Mouse (Mus musculus) C2C12 (cell line): ENCODE measurements around the gene Hivep2. TPM values are rescaled to one million over a fixed set of nuclear protein-coding genes. Genes with fewer than 3 reads are reported as not detected.

Experiments used
- H3K27me3 ChIP-seq: one replicate; pipeline ENCODE4 v1.6.1; 2011; ENCODE audit not compliant: control insufficient read depth, insufficient read depth, insufficient read length
- H3K36me3 ChIP-seq: one replicate; pipeline ENCODE4 v1.6.1; 2011; ENCODE audit not compliant: control insufficient read depth, insufficient read depth
- H3K4me3 ChIP-seq: one replicate; pipeline ENCODE4 v1.5.1; 2011; ENCODE audit warnings: mild to moderate bottlenecking, control low read depth; ENCODE audit not compliant: poor library complexity, insufficient read depth, severe bottlenecking
- H3K79me2 ChIP-seq: one replicate; pipeline ENCODE4 v1.6.1; 2011; ENCODE audit not compliant: control insufficient read depth, insufficient read depth
- H3K79me3 ChIP-seq: one replicate; pipeline ENCODE4 v1.6.1; 2011; ENCODE audit warnings: low read depth, control low read depth
- H3ac ChIP-seq: one replicate; pipeline ENCODE3; 2011; ENCODE audit warnings: low read depth; ENCODE audit not compliant: control insufficient read depth, insufficient read length
- CEBPB ChIP-seq: IDR thresholded peaks from one replicate; pipeline ENCODE4 v1.6.1; 2011; ENCODE audit warnings: low read depth, mild to moderate bottlenecking, control low read depth, moderate library complexity
- CTCF ChIP-seq: IDR thresholded peaks from one replicate; pipeline ENCODE4 v1.5.1; 2011; ENCODE audit not compliant: control insufficient read depth, insufficient read depth, insufficient read length
- FOSL1 ChIP-seq: IDR thresholded peaks from one replicate; pipeline ENCODE4 v1.8.0; 2011; ENCODE audit warnings: mild to moderate bottlenecking, low read length; ENCODE audit not compliant: poor library complexity, insufficient read depth, severe bottlenecking
- MAX ChIP-seq: IDR thresholded peaks from one replicate; pipeline ENCODE4 v1.6.1; 2011; ENCODE audit warnings: mild to moderate bottlenecking, control low read depth
- MYOD1 ChIP-seq: IDR thresholded peaks from one replicate; pipeline ENCODE4 v1.6.1; 2011; ENCODE audit warnings: low read depth; ENCODE audit not compliant: control insufficient read depth, insufficient read length
- MYOG ChIP-seq: IDR thresholded peaks from one replicate; pipeline ENCODE4 v1.6.1; 2011; ENCODE audit not compliant: control insufficient read depth, insufficient read length; ENCODE audit errors: extremely low read depth
- USF1 ChIP-seq: IDR thresholded peaks from one replicate; pipeline ENCODE4 v1.6.1; 2011; ENCODE audit warnings: low read depth, mild to moderate bottlenecking, control low read depth, moderate library complexity
- polyA plus RNA-seq: library from polyadenylated mRNA; unstranded; fragments of >200 nt; fragmentation: generic; extraction: Trizol; gene quantifications from one replicate; pipeline ENCODE4 v1.2.1, GENCODE M21; 2012; ENCODE audit warnings: missing spikeins

The Hivep2 gene
- polyA plus RNA-seq, 1 experiment: 2.9 TPM

- no peak overlapping the region for H3K4me3 ChIP-seq
- H3ac ChIP-seq: no peak overlapping the region
- H3K79me2 ChIP-seq: no peaks in the 10 kb centered on the region
- H3K36me3 ChIP-seq: no peaks in the 10 kb centered on the region
- TF ChIP-seq MAX: no peak
- no peak for TF ChIP-seq MYOD1
- TF ChIP-seq CTCF: no peak
- TF ChIP-seq FOSL1: no peak
- no peak for TF ChIP-seq CEBPB
- no peaks in the 10 kb centered on the region for H3K79me3 ChIP-seq
- H3K27me3 ChIP-seq: no peaks in the 10 kb centered on the region
Observed at GRCm38 (mm10) chr10:14085882-14086515, 120.1 kb downstream of the Hivep2 start.

- no peaks in the 10 kb centered on the region for H3K79me2 ChIP-seq
- no peaks in the 10 kb centered on the region for H3K79me3 ChIP-seq
- TF ChIP-seq FOSL1: no peak
- no peak for TF ChIP-seq CEBPB
- TF ChIP-seq MYOG: no peak
- TF ChIP-seq USF1: no peak
- no peak for TF ChIP-seq CTCF
- no peak for TF ChIP-seq MYOD1
- TF ChIP-seq MAX: no peak
- no peaks in the 10 kb centered on the region for H3K27me3 ChIP-seq
- H3K4me3 ChIP-seq: no peak overlapping the region
- no peak overlapping the region for H3ac ChIP-seq
- no peaks in the 10 kb centered on the region for H3K36me3 ChIP-seq
Observed at GRCm38 (mm10) chr10:14087316-14087715, 121.4 kb downstream of the Hivep2 start.

- Histone ChIP-seq H3ac (no peak overlapping the region), H3K4me3 (no peak overlapping the region), H3K36me3 (no peaks in the 10 kb centered on the region), H3K79me2 (no peaks in the 10 kb centered on the region), H3K79me3 (no peaks in the 10 kb centered on the region), H3K27me3 (no peaks in the 10 kb centered on the region)
- TF ChIP-seq FOSL1 (no peak), CTCF (no peak), USF1 (no peak), MYOD1 (no peak), MAX (no peak), CEBPB (no peak), MYOG (no peak)
Observed at GRCm38 (mm10) chr10:14089488-14089887, 123.6 kb downstream of the Hivep2 start.

- Histone ChIP-seq H3ac (no peak overlapping the region), H3K27me3 (no peaks in the 10 kb centered on the region), H3K36me3 (no peaks in the 10 kb centered on the region), H3K4me3 (no peak overlapping the region), H3K79me2 (no peaks in the 10 kb centered on the region), H3K79me3 (no peaks in the 10 kb centered on the region)
- no peak for TF ChIP-seq FOSL1
- no peak for TF ChIP-seq MAX
- no peak for TF ChIP-seq CEBPB
- no peak for TF ChIP-seq CTCF
- TF ChIP-seq USF1: no peak
- no peak for TF ChIP-seq MYOG
- no peak for TF ChIP-seq MYOD1
Observed at GRCm38 (mm10) chr10:14094033-14094432, 128.2 kb downstream of the Hivep2 start.

GRCm38 (mm10) chr10:14096045-14096444 lies 130.2 kb downstream of the Hivep2 start:
- H3K4me3 ChIP-seq: no peak overlapping the region
- no peaks in the 10 kb centered on the region for H3K79me2 ChIP-seq
- no peaks in the 10 kb centered on the region for H3K27me3 ChIP-seq
- no peaks in the 10 kb centered on the region for H3K79me3 ChIP-seq
- no peaks in the 10 kb centered on the region for H3K36me3 ChIP-seq
- no peak overlapping the region for H3ac ChIP-seq
- TF ChIP-seq MAX: no peak
- TF ChIP-seq CEBPB: no peak
- TF ChIP-seq MYOG: no peak
- TF ChIP-seq CTCF: no peak
- no peak for TF ChIP-seq MYOD1
- TF ChIP-seq FOSL1: no peak
- TF ChIP-seq USF1: no peak

- no peak for TF ChIP-seq CTCF
- no peak for TF ChIP-seq MYOD1
- TF ChIP-seq USF1: no peak
- TF ChIP-seq MAX: no peak
- no peak for TF ChIP-seq MYOG
- no peak for TF ChIP-seq CEBPB
- TF ChIP-seq FOSL1: no peak
- no peak overlapping the region for H3K4me3 ChIP-seq
- H3ac ChIP-seq: no peak overlapping the region
- no peaks in the 10 kb centered on the region for H3K27me3 ChIP-seq
- no peaks in the 10 kb centered on the region for H3K79me2 ChIP-seq
- no peaks in the 10 kb centered on the region for H3K36me3 ChIP-seq
- no peaks in the 10 kb centered on the region for H3K79me3 ChIP-seq
Observed at GRCm38 (mm10) chr10:14099182-14099581, 133.3 kb downstream of the Hivep2 start.
